Mouse (Mus musculus) liver, embryonic 11.5 days (tissue): ENCODE data around the gene Pkdrej. TPM values are rescaled to one million over a fixed set of nuclear protein-coding genes. Genes with fewer than 3 reads are reported as not detected.

Experiments
- ATAC-seq: fragments of 200-750 bp; cut with Nextera tagmentation; replicated peaks from 2 replicates; pipeline ENCODE4 v1.8.0; 2017; ENCODE audit warnings: moderate number of reproducible peaks, mild to moderate bottlenecking, moderate TSS enrichment, moderate library complexity; ENCODE audit not compliant: low FRiP score
- DNase-seq: peaks from one replicate; pipeline ENCODE4 v3.0.0-alpha.2; 2017; ENCODE audit warnings: low spot score
- H3K27ac ChIP-seq: fragments of 300-500 bp; sonication (generic); 2 replicates; pipeline ENCODE4 v1.5.1; 2014; ENCODE audit warnings: mild to moderate bottlenecking, low read depth, low read length, control low read depth
- H3K27me3 ChIP-seq: fragments of 300-500 bp; sonication (generic); replicated peaks from 2 replicates; pipeline ENCODE4 v1.6.1; 2014; ENCODE audit warnings: low read length, mixed read lengths; ENCODE audit not compliant: control insufficient read depth, insufficient read depth
- H3K36me3 ChIP-seq: fragments of 300-500 bp; sonication (generic); 2 replicates; pipeline ENCODE4 v1.6.1; 2014; ENCODE audit warnings: mild to moderate bottlenecking, low read length, moderate library complexity, mixed read lengths; ENCODE audit not compliant: control insufficient read depth, insufficient read depth
- H3K4me1 ChIP-seq: fragments of 300-500 bp; sonication (generic); replicated peaks from 2 replicates; pipeline ENCODE4 v1.6.1; 2014; ENCODE audit warnings: low read length, mixed read lengths; ENCODE audit not compliant: control insufficient read depth, insufficient read depth
- H3K4me2 ChIP-seq: fragments of 300-500 bp; sonication (generic); 2 replicates; pipeline ENCODE4 v1.6.1; 2014; ENCODE audit warnings: mild to moderate bottlenecking, control low read depth, moderate library complexity
- H3K4me3 ChIP-seq: fragments of 300-500 bp; sonication (generic); 2 replicates; pipeline ENCODE4 v1.5.1; 2014; ENCODE audit warnings: low read depth, low read length, control low read depth
- H3K9ac ChIP-seq: fragments of 300-500 bp; sonication (generic); 2 replicates; pipeline ENCODE4 v1.6.1; 2014; ENCODE audit warnings: low read depth, low read length, control low read depth
- H3K9me3 ChIP-seq: fragments of 300-500 bp; sonication (generic); 2 replicates; pipeline ENCODE4 v1.6.1; 2016; ENCODE audit warnings: low read length, inconsistent platforms, mixed read lengths; ENCODE audit not compliant: control insufficient read depth
- WGBS: fragments of 180-500 bp; shearing (Covaris S2); extraction: QIAGEN DNeasy Blood & Tissue Kit; methylation state at CpG from one replicate; pipeline ENCODE4 v1.1.7; 2014; 5-methylcytosine and 5-hydroxymethylcytosine counted together
- polyA plus RNA-seq: library from polyadenylated mRNA; unstranded; fragments of >200 nt; fragmentation: Nextera tagmentation; extraction: Ambion mirVana; gene quantifications from 2 replicates; pipeline ENCODE4 v1.2.1, GENCODE M21; 2014

Pkdrej gene
- polyA plus RNA-seq, 1 experiment from 2014 or later, result 0.11 TPM

GRCm38 (mm10) chr15:85840983-85841382 lies 19.4 kb upstream of the Pkdrej start:
- Histone ChIP-seq H3K36me3 (no peaks in the 10 kb centered on the region), H3K9me3 (no peaks in the 10 kb centered on the region), H3K27ac (no peak overlapping the region), H3K4me2 (no peak overlapping the region), H3K4me1 (no peaks in the 10 kb centered on the region; the same call in 1 of the 2 replicates), H3K9ac (no peak overlapping the region), H3K4me3 (no peak overlapping the region), H3K27me3 (no peaks in the 10 kb centered on the region)
- 38% methylated on average over 6 of the region's 6 CpGs for WGBS
- DNase-seq (no peak), ATAC-seq (no peak; the same call in 1 of the 2 replicates)

GRCm38 (mm10) chr15:85836887-85837286 lies 15.4 kb upstream of the Pkdrej start:
- Histone ChIP-seq H3K9ac (no peak overlapping the region), H3K27me3 (no peaks in the 10 kb centered on the region), H3K4me2 (no peak overlapping the region), H3K9me3 (no peaks in the 10 kb centered on the region), H3K36me3 (no peaks in the 10 kb centered on the region), H3K4me3 (no peak overlapping the region), H3K27ac (no peak overlapping the region), H3K4me1 (peaks cover 7% of the 10 kb centered on the region)
- ATAC-seq (no peak), DNase-seq (no peak)
- 83% methylated on average over 5 of the region's 5 CpGs for WGBS

- Histone ChIP-seq H3K27ac (no peak overlapping the region), H3K4me2 (no peak overlapping the region), H3K9me3 (no peaks in the 10 kb centered on the region), H3K36me3 (no peaks in the 10 kb centered on the region), H3K9ac (no peak overlapping the region), H3K27me3 (no peaks in the 10 kb centered on the region), H3K4me1 (peaks cover 7% of the 10 kb centered on the region), H3K4me3 (no peak overlapping the region)
- ATAC-seq (no peak), DNase-seq (no peak)
- WGBS, result 50% methylated on average over 3 of the region's 3 CpGs
Observed at GRCm38 (mm10) chr15:85835335-85835734, 13.8 kb upstream of the Pkdrej start.

- no peak for ATAC-seq
- no peaks in the 10 kb centered on the region for H3K9me3 ChIP-seq
- no peaks in the 10 kb centered on the region for H3K27me3 ChIP-seq
- peak overlapping the region; percentile 64; the same call in 1 of the 2 replicates for H3K27ac ChIP-seq
- peak overlapping the region; percentile 65 for H3K4me3 ChIP-seq
- H3K36me3 ChIP-seq, result no peaks in the 10 kb centered on the region
- peaks cover 7% of the 10 kb centered on the region for H3K4me1 ChIP-seq
- peak overlapping the region; percentile 64 for H3K9ac ChIP-seq
- WGBS, result 45% methylated on average over 8 of the region's 8 CpGs
- DNase-seq, result no peak
- peak overlapping the region; percentile 85 for H3K4me2 ChIP-seq
Observed at GRCm38 (mm10) chr15:85832599-85832998, 11.1 kb upstream of the Pkdrej start.

GRCm38 (mm10) chr15:85831954-85832590 lies 10.5 kb upstream of the Pkdrej start, which contains the start of gene Ttc38:
Gene Ttc38 (plus strand): TSS chr15:85832306.
- Histone ChIP-seq H3K4me3 (peak within 1 kb of the TSS; percentile 65), H3K4me2 (peak within 1 kb of the TSS; percentile 85), H3K36me3 (no peaks in the 10 kb centered on the region), H3K27me3 (no peaks in the 10 kb centered on the region), H3K9me3 (no peaks in the 10 kb centered on the region), H3K27ac (peak within 1 kb of the TSS; percentile 64; the same call in 1 of the 2 replicates), H3K4me1 (peaks cover 11% of the 10 kb centered on the region), H3K9ac (peak within 1 kb of the TSS; percentile 64)
- 2% methylated on average over 27 of the region's 27 CpGs for WGBS
- peak; percentile 78 for DNase-seq
- ATAC-seq, result peak; percentile 87

GRCm38 (mm10) chr15:85829470-85829869 lies 7.9 kb upstream of the Pkdrej start:
- Histone ChIP-seq H3K9me3 (no peaks in the 10 kb centered on the region), H3K9ac (no peak overlapping the region), H3K27me3 (no peaks in the 10 kb centered on the region), H3K27ac (peak overlapping the region; percentile 2; the same call in 1 of the 2 replicates), H3K4me1 (peaks cover 15% of the 10 kb centered on the region), H3K4me3 (no peak overlapping the region), H3K4me2 (no peak overlapping the region), H3K36me3 (no peaks in the 10 kb centered on the region)
- ATAC-seq (no peak), DNase-seq (no peak)
- 64% methylated on average over 5 of the region's 5 CpGs for WGBS

- Histone ChIP-seq H3K4me3 (no peak overlapping the region), H3K27me3 (peaks cover 6% of the 10 kb centered on the region), H3K4me1 (peaks cover 15% of the 10 kb centered on the region), H3K9me3 (no peaks in the 10 kb centered on the region), H3K36me3 (no peaks in the 10 kb centered on the region), H3K27ac (no peak overlapping the region), H3K9ac (no peak overlapping the region), H3K4me2 (no peak overlapping the region)
- ATAC-seq (no peak), DNase-seq (no peak)
- WGBS, result 75% methylated on average over 4 of the region's 4 CpGs
Observed at GRCm38 (mm10) chr15:85828071-85828470, 6.5 kb upstream of the Pkdrej start.

GRCm38 (mm10) chr15:85826676-85827075 lies 5.1 kb upstream of the Pkdrej start:
- Histone ChIP-seq H3K36me3 (no peaks in the 10 kb centered on the region), H3K27ac (0 out of 2 replicates have a peak overlapping the region, but pooled peaks have one; percentile 47), H3K9ac (no peak overlapping the region), H3K27me3 (peaks cover 16% of the 10 kb centered on the region), H3K4me1 (peaks cover 11% of the 10 kb centered on the region), H3K4me2 (peak overlapping the region; percentile 19; the same call in 1 of the 2 replicates), H3K4me3 (no peak overlapping the region), H3K9me3 (no peaks in the 10 kb centered on the region)
- 34% methylated on average over 5 of the region's 5 CpGs for WGBS
- ATAC-seq, result peak; percentile 84
- no peak for DNase-seq

- H3K4me1 ChIP-seq, result peaks cover 11% of the 10 kb centered on the region
- H3K36me3 ChIP-seq, result no peaks in the 10 kb centered on the region
- 0 out of 2 replicates have a peak, but pooled peaks have one; percentile 50 for ATAC-seq
- DNase-seq, result peak; percentile 41
- peak overlapping the region; percentile 72; the same call in 1 of the 2 replicates for H3K9ac ChIP-seq
- H3K4me3 ChIP-seq, result peak overlapping the region; percentile 59
- H3K4me2 ChIP-seq, result peak overlapping the region; percentile 92
- no peaks in the 10 kb centered on the region; the same call in 1 of the 2 replicates for H3K9me3 ChIP-seq
- no peak overlapping the region for H3K27ac ChIP-seq
- peaks cover 37% of the 10 kb centered on the region for H3K27me3 ChIP-seq
- WGBS, result 11% methylated on average over 4 of the region's 4 CpGs
Observed at GRCm38 (mm10) chr15:85822011-85822359, 451 bp upstream of the Pkdrej start.
